Mouse (Mus musculus) ZHBTc4 (cell line): Measurements from ENCODE around the gene Ly6g6d.
"Not testable (repeated sequence)": the region's sequence is repeated elsewhere in the genome, so short reads cannot be mapped to it uniquely, and the experiment has no call there.

Experiments used
- DNase-seq: peaks from one replicate; pipeline ENCODE4 v3.0.0-alpha.2; 2011; ENCODE audit warnings: low read depth, low spot score

The Ly6g6d gene

GRCm38 (mm10) chr17:35048149-35048931 lies 29.5 kb downstream of the Ly6g6d start:
- DNase-seq, result no peak

- DNase-seq, result no peak
Observed at GRCm38 (mm10) chr17:35047688-35048087, 30.2 kb downstream of the Ly6g6d start.

- DNase-seq, result peak; percentile 100
Observed at GRCm38 (mm10) chr17:35046681-35047455, 31.0 kb downstream of the Ly6g6d start, which contains the start of gene Msh5. Msh5 (minus strand) TSS chr17:35046745.

GRCm38 (mm10) chr17:35045807-35046680 lies 31.8 kb downstream of the Ly6g6d start:
- DNase-seq, result no peak

- DNase-seq, result no peak
Observed at GRCm38 (mm10) chr17:35044904-35045806, 32.7 kb downstream of the Ly6g6d start.

GRCm38 (mm10) chr17:35043794-35044193 lies 34.1 kb downstream of the Ly6g6d start:
- DNase-seq, result no peak

GRCm38 (mm10) chr17:35039121-35039873 lies 38.6 kb downstream of the Ly6g6d start:
- no peak for DNase-seq

GRCm38 (mm10) chr17:35034896-35035295 lies 43.0 kb downstream of the Ly6g6d start:
- no peak for DNase-seq

- not testable (repeated sequence) for DNase-seq
Observed at GRCm38 (mm10) chr17:35033703-35034102, 44.2 kb downstream of the Ly6g6d start.

GRCm38 (mm10) chr17:35032323-35032870 lies 45.5 kb downstream of the Ly6g6d start:
- DNase-seq, result no peak

- DNase-seq, result no peak
Observed at GRCm38 (mm10) chr17:35031880-35032279, 46.0 kb downstream of the Ly6g6d start.

GRCm38 (mm10) chr17:35031272-35031671 lies 46.6 kb downstream of the Ly6g6d start:
- no peak for DNase-seq

- no peak for DNase-seq
Observed at GRCm38 (mm10) chr17:35029691-35030532, 48.0 kb downstream of the Ly6g6d start.

GRCm38 (mm10) chr17:35028315-35028714 lies 49.5 kb downstream of the Ly6g6d start:
- no peak for DNase-seq

GRCm38 (mm10) chr17:35027277-35028068 lies 50.4 kb downstream of the Ly6g6d start, which contains the start of gene Sapcd1:
Sapcd1 (minus strand) TSS chr17:35028016.
- DNase-seq, result peak; percentile 70

- no peak for DNase-seq
Observed at GRCm38 (mm10) chr17:35026206-35026605, 51.7 kb downstream of the Ly6g6d start.

GRCm38 (mm10) chr17:35024691-35025488 lies 53.0 kb downstream of the Ly6g6d start:
- no peak for DNase-seq
